Mouse (Mus musculus): ENCODE measurements around the gene Atp6v0d1.

Atp6v0d1 gene

GRCm38 (mm10) chr8:105565952-105566702 lies at the start of gene Atp6v0d1:
TSS of gene Atp6v0d1 (minus strand) at chr8:105566047.
- Histone ChIP-seq H3K4me1 (replicated peaks; ENCODE audit: low read depth, low read length) (peaks cover 37% of the 10 kb centered on the region), H3K4me3 (replicated peaks; ENCODE audit: low read length) (peak within 1 kb of the TSS; percentile 91), H3K27me3 (ENCODE audit: insufficient read depth, low read length) (peaks cover 10% of the 10 kb centered on the region), H3K9me3 (ENCODE audit: low read length) (no peaks in the 10 kb centered on the region), H3K36me3 (ENCODE audit: insufficient read depth, low read length) (peaks cover 13% of the 10 kb centered on the region; the same call in 1 of the 2 replicates)
- TF ChIP-seq NANOG (IDR thresholded peaks at IDR 0.05; ENCODE audit: borderline replicate concordance, low read length), result no peak
- peak; percentile 40 for TF ChIP-seq CTCF (conservative IDR thresholded peaks at IDR 0.05; ENCODE audit: low read length)

- peaks cover 52% of the 10 kb centered on the region for H3K4me1 ChIP-seq (replicated peaks; ENCODE audit: low read depth, low read length)
- TF ChIP-seq CTCF (conservative IDR thresholded peaks at IDR 0.05; ENCODE audit: low read length), result no peak
- H3K27me3 ChIP-seq (ENCODE audit: insufficient read depth, low read length), result peaks cover 57% of the 10 kb centered on the region
- H3K9me3 ChIP-seq (ENCODE audit: low read length), result no peaks in the 10 kb centered on the region
- H3K4me3 ChIP-seq (replicated peaks; ENCODE audit: low read length), result peak overlapping the region; percentile 82
- H3K36me3 ChIP-seq (ENCODE audit: insufficient read depth, low read length), result peaks cover 42% of the 10 kb centered on the region
These were observed 48.1 kb upstream of the Atp6v0d1 start for GRCm38 (mm10) chr8:105613830-105614511.

DNA sequence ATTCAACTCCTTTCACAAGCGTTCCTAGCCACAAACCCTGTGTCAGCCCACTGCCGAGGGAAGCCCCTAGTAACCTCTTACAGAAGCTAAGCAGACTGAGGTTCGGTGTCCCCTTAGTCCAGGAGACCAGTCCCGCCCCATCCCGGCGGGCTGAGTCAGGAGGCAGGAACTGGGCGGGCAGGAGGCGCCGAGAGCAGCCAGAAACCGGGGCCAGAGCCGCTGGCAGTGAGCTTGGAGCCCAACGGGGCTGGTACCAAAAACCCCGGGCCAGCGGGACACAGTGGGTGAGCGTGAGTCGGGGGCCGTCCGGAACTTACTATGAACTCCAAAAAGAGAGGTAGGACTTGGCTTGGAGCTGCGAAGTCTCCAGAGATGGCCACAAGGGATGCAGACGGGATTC lies 47.2 kb upstream of the Atp6v0d1 start:
- peaks cover 57% of the 10 kb centered on the region for H3K27me3 ChIP-seq (ENCODE audit: insufficient read depth, low read length)
- H3K9me3 ChIP-seq (ENCODE audit: low read length), result no peaks in the 10 kb centered on the region
- H3K36me3 ChIP-seq (ENCODE audit: insufficient read depth, low read length), result peaks cover 34% of the 10 kb centered on the region
- H3K4me1 ChIP-seq (replicated peaks; ENCODE audit: low read depth, low read length), result peaks cover 50% of the 10 kb centered on the region
- TF ChIP-seq CTCF (conservative IDR thresholded peaks at IDR 0.05; ENCODE audit: low read length) (no peak), NANOG (IDR thresholded peaks at IDR 0.05; ENCODE audit: borderline replicate concordance, low read length) (no peak), POU5F1 (IDR thresholded peaks at IDR 0.05; ENCODE audit: borderline replicate concordance, low read length) (no peak)
- peak overlapping the region; percentile 82 for H3K4me3 ChIP-seq (replicated peaks; ENCODE audit: low read length)

GRCm38 (mm10) chr8:105611836-105612235 lies 46.0 kb upstream of the Atp6v0d1 start:
- H3K4me3 ChIP-seq (replicated peaks; ENCODE audit: low read length), result no peak overlapping the region
- no peaks in the 10 kb centered on the region for H3K9me3 ChIP-seq (ENCODE audit: low read length)
- TF ChIP-seq POU5F1 (IDR thresholded peaks at IDR 0.05; ENCODE audit: borderline replicate concordance, low read length) (no peak), NANOG (IDR thresholded peaks at IDR 0.05; ENCODE audit: borderline replicate concordance, low read length) (no peak), CTCF (conservative IDR thresholded peaks at IDR 0.05; ENCODE audit: low read length) (no peak)
- H3K27me3 ChIP-seq (ENCODE audit: insufficient read depth, low read length), result peaks cover 57% of the 10 kb centered on the region
- H3K36me3 ChIP-seq (ENCODE audit: insufficient read depth, low read length), result peaks cover 22% of the 10 kb centered on the region
- H3K4me1 ChIP-seq (replicated peaks; ENCODE audit: low read depth, low read length), result peaks cover 51% of the 10 kb centered on the region

DNA sequence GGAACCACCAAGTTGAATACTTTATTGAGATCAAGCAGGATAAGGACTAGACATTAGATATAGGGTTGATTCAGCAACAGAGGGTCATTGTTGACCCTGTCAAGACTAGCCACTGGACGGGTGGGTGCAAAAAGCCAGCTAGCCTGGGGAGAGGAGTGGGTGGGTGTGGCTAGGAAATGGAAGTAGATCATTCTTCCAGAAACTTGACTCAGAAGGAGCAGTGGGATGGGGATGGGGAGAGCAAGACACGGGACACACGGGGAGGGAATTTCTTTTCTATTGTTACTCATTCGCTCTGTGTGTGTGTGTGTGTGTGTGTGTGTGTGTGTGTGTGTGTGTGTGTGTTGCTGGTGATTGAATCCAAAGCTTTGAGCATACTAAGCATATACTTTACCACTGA lies 43.9 kb upstream of the Atp6v0d1 start:
- TF ChIP-seq NANOG (IDR thresholded peaks at IDR 0.05; ENCODE audit: borderline replicate concordance, low read length), result no peak
- no peak for TF ChIP-seq POU5F1 (IDR thresholded peaks at IDR 0.05; ENCODE audit: borderline replicate concordance, low read length)
- no peak for TF ChIP-seq CTCF (conservative IDR thresholded peaks at IDR 0.05; ENCODE audit: low read length)
- Histone ChIP-seq H3K4me1 (replicated peaks; ENCODE audit: low read depth, low read length) (peaks cover 57% of the 10 kb centered on the region), H3K4me3 (replicated peaks; ENCODE audit: low read length) (no peak overlapping the region), H3K9me3 (ENCODE audit: low read length) (no peaks in the 10 kb centered on the region), H3K27me3 (ENCODE audit: insufficient read depth, low read length) (peaks cover 43% of the 10 kb centered on the region), H3K36me3 (ENCODE audit: insufficient read depth, low read length) (0 out of 2 replicates have a peak, but pooled peaks cover 3% of the 10 kb centered on the region)

- peaks cover 39% of the 10 kb centered on the region for H3K27me3 ChIP-seq (ENCODE audit: insufficient read depth, low read length)
- H3K9me3 ChIP-seq (ENCODE audit: low read length), result no peaks in the 10 kb centered on the region
- TF ChIP-seq POU5F1 (IDR thresholded peaks at IDR 0.05; ENCODE audit: borderline replicate concordance, low read length) (no peak), CTCF (conservative IDR thresholded peaks at IDR 0.05; ENCODE audit: low read length) (no peak), NANOG (IDR thresholded peaks at IDR 0.05; ENCODE audit: borderline replicate concordance, low read length) (no peak)
- no peaks in the 10 kb centered on the region for H3K36me3 ChIP-seq (ENCODE audit: insufficient read depth, low read length)
- no peak overlapping the region for H3K4me3 ChIP-seq (replicated peaks; ENCODE audit: low read length)
- H3K4me1 ChIP-seq (replicated peaks; ENCODE audit: low read depth, low read length), result peaks cover 57% of the 10 kb centered on the region
These were observed 43.5 kb upstream of the Atp6v0d1 start for GRCm38 (mm10) chr8:105609355-105609754.

- peaks cover 35% of the 10 kb centered on the region for H3K27me3 ChIP-seq (ENCODE audit: insufficient read depth, low read length)
- no peaks in the 10 kb centered on the region for H3K36me3 ChIP-seq (ENCODE audit: insufficient read depth, low read length)
- H3K4me1 ChIP-seq (replicated peaks; ENCODE audit: low read depth, low read length), result peaks cover 59% of the 10 kb centered on the region
- TF ChIP-seq NANOG (IDR thresholded peaks at IDR 0.05; ENCODE audit: borderline replicate concordance, low read length), result no peak
- TF ChIP-seq CTCF (conservative IDR thresholded peaks at IDR 0.05; ENCODE audit: low read length), result peak; percentile 65
- H3K4me3 ChIP-seq (replicated peaks; ENCODE audit: low read length), result no peak overlapping the region
- H3K9me3 ChIP-seq (ENCODE audit: low read length), result no peaks in the 10 kb centered on the region
These were observed 41.8 kb upstream of the Atp6v0d1 start for GRCm38 (mm10) chr8:105607684-105608083.

DNA sequence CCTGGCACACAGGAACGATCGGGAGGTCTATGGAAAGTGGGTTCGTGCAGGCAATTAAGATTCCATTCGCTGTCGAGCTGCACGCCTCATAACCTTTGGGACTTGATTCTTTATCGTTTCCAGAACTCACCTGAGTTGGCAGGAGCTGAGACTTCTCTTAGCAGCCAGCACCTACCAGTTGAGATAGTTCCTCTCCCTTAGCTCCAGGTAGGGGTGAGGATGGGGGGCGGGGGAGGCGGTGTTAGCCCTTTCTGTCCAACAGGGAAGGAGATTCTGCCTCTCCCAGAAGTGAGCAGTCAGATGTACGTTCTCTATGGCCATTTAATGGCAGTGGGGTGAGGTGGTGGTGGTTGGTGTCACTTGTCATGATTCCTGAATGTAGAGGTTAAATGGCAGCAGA lies 41.2 kb upstream of the Atp6v0d1 start:
- Histone ChIP-seq H3K36me3 (ENCODE audit: insufficient read depth, low read length) (no peaks in the 10 kb centered on the region), H3K4me1 (replicated peaks; ENCODE audit: low read depth, low read length) (peaks cover 55% of the 10 kb centered on the region), H3K9me3 (ENCODE audit: low read length) (no peaks in the 10 kb centered on the region), H3K27me3 (ENCODE audit: insufficient read depth, low read length) (peaks cover 28% of the 10 kb centered on the region), H3K4me3 (replicated peaks; ENCODE audit: low read length) (peak overlapping the region; percentile 84)
- TF ChIP-seq CTCF (conservative IDR thresholded peaks at IDR 0.05; ENCODE audit: low read length) (no peak), NANOG (IDR thresholded peaks at IDR 0.05; ENCODE audit: borderline replicate concordance, low read length) (no peak), POU5F1 (IDR thresholded peaks at IDR 0.05; ENCODE audit: borderline replicate concordance, low read length) (no peak)
